Mouse (Mus musculus): Measurements from ENCODE around the gene Mrpl48.

- TF ChIP-seq CTCF (IDR thresholded peaks at IDR 0.05; ENCODE audit: borderline replicate concordance, insufficient read depth, low read depth, low read length), result no peak
- no peak for TF ChIP-seq POLR2A (IDR thresholded peaks at IDR 0.05; ENCODE audit: borderline replicate concordance, insufficient read depth, low read length)
Measured at GRCm38 (mm10) chr7:100572061-100572460, 36.0 kb downstream of the Mrpl48 start.

Measured in cerebellum, adult 2 months (tissue).